Mouse (Mus musculus) ES-E14 (cell line): ENCODE data around the gene Ube2g2. TPM values are rescaled to one million over a fixed set of nuclear protein-coding genes. Genes with fewer than 3 reads are reported as not detected.
A peak's percentile ranks its signal among the peaks of the same experiment; 100 is the strongest.

Source experiments
- DNase-seq: peaks from one replicate; pipeline ENCODE4 v3.0.0-alpha.2; 2013; ENCODE audit warnings: low read depth, low spot score
- H3K27ac ChIP-seq: 2 replicates; pipeline ENCODE4 v1.5.1; 2012; ENCODE audit warnings: low read depth, mild to moderate bottlenecking, low read length, moderate library complexity, mixed read lengths; ENCODE audit not compliant: poor library complexity, insufficient read depth, severe bottlenecking
- H3K36me3 ChIP-seq: 2 replicates; pipeline ENCODE4 v1.6.1; 2012; ENCODE audit warnings: mild to moderate bottlenecking, low read length, moderate library complexity, mixed read lengths; ENCODE audit not compliant: control insufficient read depth, poor library complexity, insufficient read depth, severe bottlenecking
- H3K4me1 ChIP-seq, 2 experiments: fragments of 150-350 bp in 1 of 2; sonication (generic) in 1 of 2; 2 replicates each; pipeline ENCODE4 v1.6.1; 2012; ENCODE audit warnings: low read length in 2 of 2, mild to moderate bottlenecking in 1 of 2, mixed read lengths in 1 of 2; ENCODE audit not compliant: control insufficient read depth in 2 of 2, insufficient read depth in 2 of 2, poor library complexity in 1 of 2
- H3K4me3 ChIP-seq, 2 experiments: fragments of 150-350 bp in 1 of 2; sonication (generic) in 1 of 2; 2 replicates each; pipeline ENCODE4 v1.5.1; 2012; ENCODE audit warnings: low read length in 2 of 2, low read depth in 1 of 2, mild to moderate bottlenecking in 1 of 2, mixed read lengths in 1 of 2; ENCODE audit not compliant: insufficient read depth in 1 of 2, poor library complexity in 1 of 2, severe bottlenecking in 1 of 2
- H3K9ac ChIP-seq: 2 replicates; pipeline ENCODE4 v1.6.1; 2012; ENCODE audit warnings: low read depth, mild to moderate bottlenecking, low read length, mixed read lengths; ENCODE audit not compliant: poor library complexity, insufficient read depth, severe bottlenecking
- H3K9me3 ChIP-seq: fragments of 150-350 bp; sonication (generic); 2 replicates; pipeline ENCODE4 v1.6.1; 2012; ENCODE audit warnings: low read depth, mild to moderate bottlenecking, low read length; ENCODE audit not compliant: control insufficient read depth, insufficient read depth
- CHD2 ChIP-seq: IDR thresholded peaks from 2 replicates; pipeline ENCODE4 v1.6.1; 2014; ENCODE audit warnings: mild to moderate bottlenecking, low read depth, low read length, inconsistent platforms
- HCFC1 ChIP-seq: IDR thresholded peaks from 2 replicates; pipeline ENCODE4 v1.6.1; 2012; ENCODE audit warnings: low read length, inconsistent platforms, borderline replicate concordance; ENCODE audit not compliant: insufficient read depth
- MAFK ChIP-seq: IDR thresholded peaks from 2 replicates; pipeline ENCODE4 v1.6.1; 2014; ENCODE audit warnings: mild to moderate bottlenecking, low read depth, low read length, inconsistent platforms; ENCODE audit not compliant: insufficient read depth
- ZC3H11A ChIP-seq: IDR thresholded peaks from 2 replicates; pipeline ENCODE4 v1.6.1; 2012; ENCODE audit warnings: low read depth, mild to moderate bottlenecking, inconsistent platforms, low read length, borderline replicate concordance
- ZNF384 ChIP-seq: IDR thresholded peaks from 2 replicates; pipeline ENCODE4 v1.6.1; 2012; ENCODE audit warnings: low read depth, low read length, inconsistent platforms
- in situ Hi-C, 2 experiments: fragments of 600-800 bp; cut with MboI; formaldehyde crosslinking; loops; one replicate each; pipeline ENCODE4 v1.15.1; 2025; ENCODE audit warnings: low sequenced_read_pairs in 2 of 2, inconsistent platforms in 1 of 2; ENCODE audit not compliant: unreplicated experiment in 2 of 2
- total RNA-seq: library from RNA; depleted of rRNA; stranded (reverse); fragments of 300-350 nt; gene quantifications from 2 replicates; pipeline ENCODE4 v1.2.3, GENCODE M21; 2012

Ube2g2 gene
- total RNA-seq, 1 experiment, result 32.7 TPM

GRCm38 (mm10) chr10:77605368-77605767 is 16.7 kb upstream of the Ube2g2 start:
- DNase-seq, result peak; percentile 63
- H3K9me3 ChIP-seq, result no peaks in the 10 kb centered on the region
- peaks cover 14 to 41% of the 10 kb centered on the region in 2 experiments for H3K4me1 ChIP-seq
- peak overlapping the region; percentile 40 to 87 for H3K4me3 ChIP-seq
- H3K9ac ChIP-seq, result peak overlapping the region; percentile 79
- in situ Hi-C loops, result no loop called here
- peak overlapping the region; percentile 100 for H3K27ac ChIP-seq
- TF ChIP-seq ZNF384 (no peak), ZC3H11A (no peak), HCFC1 (no peak), CHD2 (no peak), MAFK (no peak)
- peaks cover 11% of the 10 kb centered on the region for H3K36me3 ChIP-seq

- peaks cover 19% of the 10 kb centered on the region for H3K36me3 ChIP-seq
- H3K9me3 ChIP-seq, result no peaks in the 10 kb centered on the region
- peak within 1 kb of the TSS; percentile 97 for H3K9ac ChIP-seq
- H3K4me3 ChIP-seq, result peak within 1 kb of the TSS; percentile 84 to 87
- in situ Hi-C loops, result no loop called here
- no peak for TF ChIP-seq ZC3H11A
- TF ChIP-seq ZNF384, result no peak
- 0 out of 2 replicates have a peak, but pooled peaks have one; percentile 12 for TF ChIP-seq HCFC1
- TF ChIP-seq MAFK, result 0 out of 2 replicates have a peak, but pooled peaks have one; percentile 17
- no peak; the same call in 1 of the 2 replicates for TF ChIP-seq CHD2
- H3K4me1 ChIP-seq, result peaks cover 14 to 46% of the 10 kb centered on the region in 2 experiments
- H3K27ac ChIP-seq, result peak within 1 kb of the TSS; percentile 100
- peak; percentile 79 for DNase-seq
These were observed 15.9 kb upstream of the Ube2g2 start, which contains the start of the genes Sumo3 and Gm49325 for GRCm38 (mm10) chr10:77605908-77606826. Gene Sumo3 (plus strand): TSS chr10:77606097. Gene Gm49325 (plus strand): TSS chr10:77606197.

DNA sequence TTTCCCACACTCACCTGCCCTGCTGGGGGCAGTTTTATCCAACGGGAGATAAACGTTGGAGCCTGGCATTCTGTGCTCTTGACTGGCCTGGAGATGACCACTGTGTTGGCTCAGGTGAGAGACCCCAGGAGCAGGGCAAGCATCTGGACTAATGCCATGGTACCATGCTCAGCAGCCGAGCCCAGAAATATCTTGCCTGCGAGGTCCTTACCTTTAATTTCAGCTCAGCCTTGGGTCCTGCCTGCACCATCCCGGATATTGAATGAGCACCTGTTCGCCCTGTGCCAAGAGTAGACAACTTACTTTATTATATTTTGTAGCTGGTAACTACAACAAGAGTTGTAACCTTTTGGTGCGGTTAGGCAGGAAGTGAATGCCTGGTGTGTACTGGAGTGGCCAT is 15.2 kb upstream of the Ube2g2 start:
- in situ Hi-C loops, result no loop called here
- peak overlapping the region; percentile 75 for H3K27ac ChIP-seq
- H3K9ac ChIP-seq, result peak overlapping the region; percentile 83
- H3K4me3 ChIP-seq, result peak overlapping the region; percentile 84 to 87
- DNase-seq, result no peak
- no peaks in the 10 kb centered on the region for H3K9me3 ChIP-seq
- peaks cover 14 to 46% of the 10 kb centered on the region in 2 experiments for H3K4me1 ChIP-seq
- H3K36me3 ChIP-seq, result peaks cover 23% of the 10 kb centered on the region
- TF ChIP-seq HCFC1, result no peak
- TF ChIP-seq ZNF384, result no peak
- TF ChIP-seq MAFK, result no peak
- TF ChIP-seq CHD2, result no peak
- no peak for TF ChIP-seq ZC3H11A

- Histone ChIP-seq H3K36me3 (peaks cover 24% of the 10 kb centered on the region), H3K4me3 (peak overlapping the region; percentile 84 to 87), H3K27ac (peak overlapping the region; percentile 63), H3K4me1 (peaks cover 9 to 43% of the 10 kb centered on the region in 2 experiments), H3K9ac (peak overlapping the region; percentile 83), H3K9me3 (no peaks in the 10 kb centered on the region)
- TF ChIP-seq HCFC1, result no peak
- TF ChIP-seq MAFK, result peak; percentile 60
- in situ Hi-C loops, result no loop called here
- DNase-seq, result no peak
These were observed 14.6 kb upstream of the Ube2g2 start for GRCm38 (mm10) chr10:77607441-77607840.
